In genomic region chr14:14612245-14612644, GRCm38 (mm10) we compare ENCODE assay signal across 10 mouse cellular contexts.
"Had no signal": no experiment of that assay in that cellular context is flagged by ENCODE, and none has a peak within 500 bp of the region (broad histone marks: within the 10 kb centered on the region; RNA-seq: fewer than 3 reads in every experiment).

No protein-coding gene starts in this region.

- H3K4me2 ChIP-seq: limb, embryonic 13.5 days; midbrain, embryonic 13.5 days; neural tube, embryonic 15.5 days had no signal

- DNase-seq: kidney, postnatal 14 days; lung, adult 18-20 months; spleen, adult 18-20 months; thymus, adult 18-20 months; thymus, postnatal 14 days had no signal

- H3K9ac ChIP-seq: limb, embryonic 13.5 days; liver, embryonic 14.5 days; midbrain, embryonic 13.5 days; neural tube, embryonic 15.5 days had no signal

- H3K4me1 ChIP-seq: limb, embryonic 13.5 days; midbrain, embryonic 13.5 days; neural tube, embryonic 15.5 days had no signal

- H3K9me3 ChIP-seq: limb, embryonic 13.5 days; midbrain, embryonic 13.5 days; neural tube, embryonic 15.5 days had no signal

- H3K27me3 ChIP-seq: limb, embryonic 13.5 days; midbrain, embryonic 13.5 days; neural tube, embryonic 15.5 days had no signal

- ATAC-seq: midbrain, embryonic 13.5 days had no signal

- H3K36me3 ChIP-seq: limb, embryonic 13.5 days; midbrain, embryonic 13.5 days; neural tube, embryonic 15.5 days had no signal

- H3K4me3 ChIP-seq: layer of hippocampus, adult 2 months; limb, embryonic 13.5 days; midbrain, embryonic 13.5 days; neural tube, embryonic 15.5 days had no signal

- H3K27ac ChIP-seq: layer of hippocampus, adult 2 months; limb, embryonic 13.5 days; liver, embryonic 14.5 days; midbrain, embryonic 13.5 days; neural tube, embryonic 15.5 days had no signal
